Mouse (Mus musculus) gastrocnemius, postnatal 4 days (tissue): ENCODE measurements at regions not wholly inside any gene's neighbourhood (a gene's known extent, or its start where the extent isn't known, plus 50 kb on each side); places are given as distances from the start of the nearest gene placed in this dataset.

Experiments used
- DNase-seq, 2 experiments: peaks; one replicate each; pipeline ENCODE4 v3.0.0; 2021 to 2022; ENCODE audit warnings: low spot score in 2 of 2, mixed read lengths in 2 of 2

- DNase-seq, result no peak
These were observed 573.9 kb upstream of the Cblb start for GRCm38 (mm10) chr16:51457166-51457565.

GRCm38 (mm10) chr16:51475690-51476089 is 555.3 kb upstream of the Cblb start:
- no peak for DNase-seq

GRCm38 (mm10) chr16:51496096-51496495 is 534.9 kb upstream of the Cblb start:
- no peak for DNase-seq

GRCm38 (mm10) chr16:51497777-51498176 is 533.2 kb upstream of the Cblb start:
- no peak for DNase-seq

GRCm38 (mm10) chr16:51517079-51517478 is 513.9 kb upstream of the Cblb start:
- no peak for DNase-seq

GRCm38 (mm10) chr16:51520762-51521161 is 510.3 kb upstream of the Cblb start:
- DNase-seq, result no peak

- no peak for DNase-seq
These were observed 509.5 kb upstream of the Cblb start for GRCm38 (mm10) chr16:51521317-51522092.

GRCm38 (mm10) chr16:51524023-51524422 is 507.0 kb upstream of the Cblb start:
- no peak for DNase-seq

- no peak for DNase-seq
These were observed 498.5 kb upstream of the Cblb start for GRCm38 (mm10) chr16:51532496-51532895.

GRCm38 (mm10) chr16:51543769-51544168 is 487.3 kb upstream of the Cblb start:
- no peak for DNase-seq

GRCm38 (mm10) chr16:51547032-51547431 is 484.0 kb upstream of the Cblb start:
- no peak for DNase-seq

GRCm38 (mm10) chr16:51562866-51563658 is 468.0 kb upstream of the Cblb start:
- DNase-seq, result no peak

- no peak for DNase-seq
These were observed 467.0 kb upstream of the Cblb start for GRCm38 (mm10) chr16:51564064-51564463.

GRCm38 (mm10) chr16:51577915-51578593 is 453.0 kb upstream of the Cblb start:
- DNase-seq, result no peak

GRCm38 (mm10) chr16:51580525-51580924 is 450.5 kb upstream of the Cblb start:
- no peak for DNase-seq

- no peak for DNase-seq
These were observed 441.1 kb upstream of the Cblb start for GRCm38 (mm10) chr16:51589924-51590397.

- no peak for DNase-seq
These were observed 413.4 kb upstream of the Cblb start for GRCm38 (mm10) chr16:51617579-51617978.

GRCm38 (mm10) chr16:51646646-51647045 is 384.4 kb upstream of the Cblb start:
- no peak for DNase-seq

- DNase-seq, result no peak
These were observed 380.9 kb upstream of the Cblb start for GRCm38 (mm10) chr16:51650100-51650499.

GRCm38 (mm10) chr16:51650683-51651082 is 380.3 kb upstream of the Cblb start:
- no peak for DNase-seq

- no peak for DNase-seq
These were observed 369.3 kb upstream of the Cblb start for GRCm38 (mm10) chr16:51661693-51662092.

GRCm38 (mm10) chr16:51664325-51664724 is 366.7 kb upstream of the Cblb start:
- no peak for DNase-seq
